Mouse (Mus musculus) bone marrow, adult 2 months (tissue): ENCODE data around the gene Ndufb10.

ENCODE experiments used
- CTCF ChIP-seq: fragments of 200-500 bp; IDR thresholded peaks from 2 replicates; pipeline ENCODE4 v1.5.1; 2011; ENCODE audit warnings: low read length, control low read depth; ENCODE audit not compliant: control insufficient read depth, insufficient read depth
- POLR2A ChIP-seq: fragments of 200-500 bp; IDR thresholded peaks from 2 replicates; pipeline ENCODE4 v1.6.1; 2011; ENCODE audit warnings: low read depth, mild to moderate bottlenecking, control low read depth, low read length, borderline replicate concordance; ENCODE audit not compliant: control insufficient read depth

DNA sequence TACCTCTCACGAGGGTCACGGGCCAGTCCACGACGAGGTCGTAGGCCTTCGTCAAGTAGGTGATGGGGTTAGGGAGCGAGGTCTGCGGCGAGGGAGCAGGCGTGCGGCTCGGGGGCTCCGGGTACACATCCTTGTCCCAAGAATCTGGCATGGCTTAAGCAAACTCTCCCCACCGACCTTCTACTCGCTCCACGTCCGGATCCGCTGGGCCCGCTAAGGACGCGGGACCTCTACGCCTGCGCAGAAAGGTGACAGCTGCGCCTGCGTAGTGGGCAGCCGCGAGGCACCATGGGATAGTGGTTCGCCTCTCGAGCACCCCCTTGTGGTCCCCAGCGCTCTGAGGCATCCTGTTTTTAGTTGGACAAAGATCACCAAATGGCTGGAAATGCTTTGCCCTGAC is at the start of gene Ndufb10:
- TF ChIP-seq CTCF (peak; percentile 98), POLR2A (peak; percentile 95)
